Mouse (Mus musculus) mature B cell (primary cell): ENCODE measurements at regions not wholly inside any gene's neighbourhood (a gene's known extent, or its start where the extent isn't known, plus 50 kb on each side); places are given as distances from the start of the nearest gene placed in this dataset.

Source experiments
- in situ Hi-C: fragments of 300-500 bp; cut with MboI; formaldehyde crosslinking; loops from 2 replicates; pipeline ENCODE4 v1.14.3; 2019

GRCm38 (mm10) chr16:76718809-76719208, 294.7 kb upstream of the Usp25 start:
- in situ Hi-C loops = no loop called here

GRCm38 (mm10) chr16:76718147-76718546, 295.4 kb upstream of the Usp25 start:
- in situ Hi-C loops = no loop called here

GRCm38 (mm10) chr16:76694913-76695312, 318.6 kb upstream of the Usp25 start:
- in situ Hi-C loops = no loop called here

GRCm38 (mm10) chr16:76687735-76688447, 314.3 kb upstream of the Nrip1 start:
- in situ Hi-C loops = no loop called here

GRCm38 (mm10) chr16:76685562-76685961, 311.9 kb upstream of the Nrip1 start:
- in situ Hi-C loops = no loop called here

GRCm38 (mm10) chr16:76680061-76680911, 306.7 kb upstream of the Nrip1 start:
- in situ Hi-C loops = no loop called here

- in situ Hi-C loops = no loop called here
Observed at GRCm38 (mm10) chr16:76678885-76679284, 305.3 kb upstream of the Nrip1 start.

GRCm38 (mm10) chr16:76669795-76670194, 296.2 kb upstream of the Nrip1 start:
- in situ Hi-C loops = no loop called here

- in situ Hi-C loops = no loop called here
Observed at GRCm38 (mm10) chr16:76667046-76667445, 293.4 kb upstream of the Nrip1 start.

- in situ Hi-C loops = no loop called here
Observed at GRCm38 (mm10) chr16:76655106-76655505, 281.5 kb upstream of the Nrip1 start.

GRCm38 (mm10) chr16:76644281-76644680, 270.7 kb upstream of the Nrip1 start:
- in situ Hi-C loops = no loop called here

GRCm38 (mm10) chr16:76643801-76644200, 270.2 kb upstream of the Nrip1 start:
- in situ Hi-C loops = no loop called here

- in situ Hi-C loops = no loop called here
Observed at GRCm38 (mm10) chr16:76635169-76635568, 261.5 kb upstream of the Nrip1 start.

GRCm38 (mm10) chr16:76634196-76634698, 260.6 kb upstream of the Nrip1 start:
- in situ Hi-C loops = no loop called here

GRCm38 (mm10) chr16:76626142-76626541, 252.5 kb upstream of the Nrip1 start:
- in situ Hi-C loops = no loop called here

- in situ Hi-C loops = no loop called here
Observed at GRCm38 (mm10) chr16:76621715-76622114, 248.1 kb upstream of the Nrip1 start.

GRCm38 (mm10) chr16:76618295-76618694, 244.7 kb upstream of the Nrip1 start:
- in situ Hi-C loops = no loop called here

- in situ Hi-C loops = no loop called here
Observed at GRCm38 (mm10) chr16:76611061-76611460, 237.4 kb upstream of the Nrip1 start.

- in situ Hi-C loops = no loop called here
Observed at GRCm38 (mm10) chr16:76604914-76605313, 231.3 kb upstream of the Nrip1 start.

GRCm38 (mm10) chr16:76603846-76604258, 230.2 kb upstream of the Nrip1 start:
- in situ Hi-C loops = no loop called here

- in situ Hi-C loops = no loop called here
Observed at GRCm38 (mm10) chr16:76603431-76603830, 229.8 kb upstream of the Nrip1 start.

- in situ Hi-C loops = no loop called here
Observed at GRCm38 (mm10) chr16:76600131-76600530, 226.5 kb upstream of the Nrip1 start.
